Mouse (Mus musculus) neural tube, embryonic 12.5 days (tissue): ENCODE measurements around the gene 1810013L24Rik. TPM values are rescaled to one million over a fixed set of nuclear protein-coding genes. Genes with fewer than 3 reads are reported as not detected.

ENCODE experiments used
- ATAC-seq: fragments of 200-750 bp; cut with Nextera tagmentation; 2 replicates; pipeline ENCODE4 v1.8.0; 2017; ENCODE audit warnings: low read depth, mild to moderate bottlenecking, moderate TSS enrichment, moderate library complexity; ENCODE audit not compliant: low FRiP score
- H3K27ac ChIP-seq: fragments of 300-500 bp; sonication (generic); 2 replicates; pipeline ENCODE4 v1.5.1; 2016
- H3K27me3 ChIP-seq: fragments of 300-500 bp; sonication (generic); replicated peaks from 2 replicates; pipeline ENCODE4 v1.6.1; 2016; ENCODE audit warnings: mild to moderate bottlenecking
- H3K36me3 ChIP-seq: fragments of 300-500 bp; sonication (generic); 2 replicates; pipeline ENCODE4 v1.6.1; 2016; ENCODE audit warnings: mild to moderate bottlenecking
- H3K4me1 ChIP-seq: fragments of 300-500 bp; sonication (generic); 2 replicates; pipeline ENCODE4 v1.6.1; 2016
- H3K4me2 ChIP-seq: fragments of 300-500 bp; sonication (generic); replicated peaks from 2 replicates; pipeline ENCODE4 v1.6.1; 2016; ENCODE audit warnings: mild to moderate bottlenecking
- H3K4me3 ChIP-seq: fragments of 300-500 bp; sonication (generic); 2 replicates; pipeline ENCODE4 v1.5.1; 2016
- H3K9ac ChIP-seq: fragments of 300-500 bp; sonication (generic); 2 replicates; pipeline ENCODE4 v1.6.1; 2016; ENCODE audit warnings: mild to moderate bottlenecking
- H3K9me3 ChIP-seq: fragments of 300-500 bp; sonication (generic); 2 replicates; pipeline ENCODE4 v1.6.1; 2016; ENCODE audit warnings: mild to moderate bottlenecking
- WGBS: fragments of 180-500 bp; shearing (Covaris S2); methylation state at CpG from one replicate; pipeline ENCODE4 v1.1.7; 2016; 5-methylcytosine and 5-hydroxymethylcytosine counted together
- polyA plus RNA-seq: library from polyadenylated mRNA; unstranded; fragments of >200 nt; fragmentation: Nextera tagmentation; extraction: Ambion mirVana; gene quantifications from 2 replicates; pipeline ENCODE4 v1.2.1, GENCODE M21; 2016

Gene 1810013L24Rik
- polyA plus RNA-seq, 1 experiment from 2014 or later: 45.0 TPM

DNA sequence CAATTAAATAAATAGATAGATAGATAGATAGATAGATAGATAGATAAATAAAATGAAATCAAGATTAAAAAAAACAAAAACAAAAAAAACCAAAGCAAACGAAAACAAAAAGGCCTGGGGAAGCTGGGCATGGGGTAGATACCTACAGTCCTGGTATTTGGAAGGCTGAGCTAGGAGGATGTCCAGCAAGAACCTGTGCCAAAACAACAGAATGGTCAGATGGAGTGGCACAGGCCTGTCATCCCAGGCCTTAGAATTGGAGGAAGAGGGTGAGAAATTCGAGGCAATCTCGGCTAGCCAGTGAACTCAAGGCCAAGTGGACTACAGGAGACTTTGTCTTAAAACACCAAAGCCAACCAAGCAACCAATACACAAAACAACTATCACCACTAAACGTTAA lies 12.0 kb upstream of the 1810013L24Rik start:
- H3K4me3 ChIP-seq: no peak overlapping the region
- no peaks in the 10 kb centered on the region for H3K9me3 ChIP-seq
- no peaks in the 10 kb centered on the region for H3K36me3 ChIP-seq
- no peak overlapping the region for H3K27ac ChIP-seq
- 86% methylated on average over 4 of the region's 4 CpGs for WGBS
- no peaks in the 10 kb centered on the region for H3K27me3 ChIP-seq
- H3K4me2 ChIP-seq: no peak overlapping the region
- ATAC-seq: no peak
- no peaks in the 10 kb centered on the region for H3K4me1 ChIP-seq
- H3K9ac ChIP-seq: no peak overlapping the region

GRCm38 (mm10) chr16:8821429-8821828 lies 8.5 kb upstream of the 1810013L24Rik start:
- Histone ChIP-seq H3K4me3 (no peak overlapping the region), H3K4me1 (no peaks in the 10 kb centered on the region), H3K9me3 (no peaks in the 10 kb centered on the region), H3K4me2 (no peak overlapping the region), H3K9ac (no peak overlapping the region), H3K27me3 (no peaks in the 10 kb centered on the region), H3K36me3 (no peaks in the 10 kb centered on the region), H3K27ac (no peak overlapping the region)
- 93% methylated on average over 1 of the region's 1 CpGs for WGBS
- ATAC-seq: no peak

GRCm38 (mm10) chr16:8822586-8822985 lies 7.3 kb upstream of the 1810013L24Rik start:
- Histone ChIP-seq H3K4me1 (no peaks in the 10 kb centered on the region), H3K27ac (no peak overlapping the region), H3K4me2 (no peak overlapping the region), H3K9me3 (no peaks in the 10 kb centered on the region), H3K4me3 (no peak overlapping the region), H3K36me3 (no peaks in the 10 kb centered on the region), H3K9ac (no peak overlapping the region), H3K27me3 (no peaks in the 10 kb centered on the region)
- ATAC-seq: no peak
- WGBS: 85% methylated on average over 4 of the region's 4 CpGs

DNA sequence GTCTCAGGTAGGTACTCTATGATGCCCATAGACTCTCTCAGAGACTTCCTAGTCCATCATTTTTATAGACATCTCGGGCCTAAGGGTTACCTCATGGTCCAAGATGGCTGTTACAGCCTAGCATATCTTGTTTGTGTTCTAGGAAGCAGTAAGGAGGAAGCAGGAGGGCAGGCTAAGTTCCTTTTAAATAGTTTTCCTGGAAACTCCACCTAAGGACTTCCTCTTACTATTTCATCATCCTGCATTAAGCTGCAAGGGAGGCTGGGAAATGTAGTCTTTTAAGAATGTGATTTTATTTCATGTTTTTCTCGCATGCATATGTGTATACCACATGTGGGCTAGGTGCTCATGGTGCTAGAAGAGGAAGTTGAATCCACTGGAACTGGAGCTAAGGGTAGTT lies 6.2 kb upstream of the 1810013L24Rik start:
- no peaks in the 10 kb centered on the region for H3K9me3 ChIP-seq
- H3K27ac ChIP-seq: no peak overlapping the region
- H3K9ac ChIP-seq: no peak overlapping the region
- 78% methylated on average over 2 of the region's 2 CpGs for WGBS
- no peak overlapping the region for H3K4me3 ChIP-seq
- no peaks in the 10 kb centered on the region for H3K27me3 ChIP-seq
- no peak overlapping the region for H3K4me2 ChIP-seq
- no peak for ATAC-seq
- H3K4me1 ChIP-seq: no peaks in the 10 kb centered on the region
- no peaks in the 10 kb centered on the region for H3K36me3 ChIP-seq

- no peak overlapping the region for H3K4me3 ChIP-seq
- 94% methylated on average over 7 of the region's 7 CpGs for WGBS
- ATAC-seq: no peak
- H3K27me3 ChIP-seq: no peaks in the 10 kb centered on the region
- H3K4me2 ChIP-seq: no peak overlapping the region
- no peak overlapping the region for H3K9ac ChIP-seq
- peaks cover under 1% of the 10 kb centered on the region; the same call in 1 of the 2 replicates for H3K36me3 ChIP-seq
- H3K4me1 ChIP-seq: peaks cover 8% of the 10 kb centered on the region
- H3K27ac ChIP-seq: no peak overlapping the region
- H3K9me3 ChIP-seq: no peaks in the 10 kb centered on the region
These were observed 2.5 kb upstream of the 1810013L24Rik start for GRCm38 (mm10) chr16:8827366-8827765.

DNA sequence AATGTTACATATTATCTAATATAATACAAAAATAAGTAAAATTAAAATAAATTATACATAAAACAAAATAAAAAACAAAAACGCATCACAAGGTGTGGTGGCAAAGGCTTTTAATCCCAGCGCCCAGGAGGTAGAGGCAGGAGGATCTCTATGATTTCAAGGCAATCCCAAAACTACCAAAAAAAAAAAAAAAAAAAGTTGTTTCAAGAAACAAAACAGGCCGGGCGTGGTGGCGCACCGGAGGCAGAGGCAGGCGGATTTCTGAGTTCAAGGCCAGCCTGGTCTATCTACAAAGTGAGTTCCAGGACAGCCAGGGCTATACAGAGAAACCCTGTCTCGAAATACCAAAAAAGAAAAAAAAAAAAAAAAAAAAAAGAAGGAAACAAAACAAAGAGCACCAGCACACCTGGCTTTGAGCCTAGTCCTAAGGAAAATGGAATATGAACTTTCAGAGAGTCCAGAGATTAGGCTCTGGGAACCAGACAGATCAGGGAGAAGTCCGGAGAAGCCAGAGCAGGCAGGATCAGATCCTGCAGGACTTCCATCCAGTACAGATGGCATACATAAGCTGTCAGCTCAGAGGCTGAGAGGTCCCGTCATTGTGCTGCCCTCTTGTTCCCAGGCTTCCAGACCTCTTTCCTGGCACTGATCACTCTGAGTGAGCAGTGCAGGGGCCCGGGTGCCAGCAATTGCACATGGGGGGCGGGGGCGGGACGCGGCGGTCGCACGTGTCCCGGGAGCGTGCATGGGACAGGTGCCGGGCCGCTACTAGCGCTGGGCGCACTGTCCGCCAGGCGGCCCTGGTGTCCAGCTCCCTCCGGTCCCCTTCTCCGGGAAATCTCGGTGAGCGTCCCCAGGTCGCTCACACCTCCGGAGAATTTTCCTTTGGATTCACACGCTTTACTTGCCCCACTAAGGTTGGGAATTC lies 1.0 kb upstream of the 1810013L24Rik start:
- Histone ChIP-seq H3K27me3 (no peaks in the 10 kb centered on the region), H3K36me3 (peaks cover 14% of the 10 kb centered on the region; the same call in 1 of the 2 replicates), H3K9ac (peak overlapping the region; percentile 64), H3K4me1 (peaks cover 22% of the 10 kb centered on the region), H3K27ac (peak overlapping the region; percentile 48), H3K9me3 (no peaks in the 10 kb centered on the region), H3K4me2 (peak overlapping the region; percentile 95), H3K4me3 (peak overlapping the region; percentile 51)
- peak; percentile 64 for ATAC-seq
- 11% methylated on average over 33 of the region's 33 CpGs for WGBS

DNA sequence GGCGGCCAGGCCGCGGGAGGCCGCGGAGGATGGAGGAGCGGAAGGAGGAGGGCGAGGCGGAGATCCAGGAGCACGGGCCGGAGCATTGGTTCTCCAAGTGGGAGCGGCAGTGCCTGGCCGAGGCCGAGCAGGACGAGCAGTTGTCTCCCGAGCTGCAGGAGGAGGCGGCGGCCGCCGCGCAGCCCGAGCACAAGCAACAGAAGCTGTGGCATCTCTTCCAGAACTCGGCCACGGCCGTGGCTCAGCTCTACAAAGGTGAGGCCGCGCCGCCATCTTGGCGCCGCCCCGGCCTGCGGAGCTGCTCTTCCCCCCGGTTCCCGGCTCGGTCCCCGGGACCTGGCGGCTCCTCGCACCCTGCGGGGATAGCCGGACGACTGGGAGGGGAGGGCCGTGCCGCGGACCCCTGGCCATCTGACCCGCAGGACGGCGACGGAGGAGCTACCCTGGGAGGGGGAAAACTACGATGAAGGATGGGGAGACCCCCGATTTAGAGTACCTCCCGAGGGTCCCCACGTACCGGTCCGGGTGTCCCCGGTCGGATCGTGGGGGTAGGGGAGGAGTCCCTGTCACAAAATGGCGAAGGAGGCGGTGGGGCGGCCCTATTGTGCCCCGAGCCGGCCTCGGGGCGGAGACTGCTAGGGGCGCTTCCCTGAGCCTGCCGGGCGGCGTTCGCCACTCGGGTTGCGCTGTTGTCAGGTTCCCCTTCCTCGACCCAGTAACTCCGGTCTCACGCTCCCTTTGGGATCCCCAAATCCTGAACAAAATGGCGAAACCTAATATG lies 721 bp downstream of the 1810013L24Rik start:
- H3K4me2 ChIP-seq: peak overlapping the region; percentile 95
- peak overlapping the region; percentile 99 for H3K4me3 ChIP-seq
- peaks cover 24% of the 10 kb centered on the region for H3K4me1 ChIP-seq
- peak overlapping the region; percentile 91 for H3K27ac ChIP-seq
- under 1% methylated on average over 74 of the region's 74 CpGs for WGBS
- H3K27me3 ChIP-seq: no peaks in the 10 kb centered on the region
- H3K9me3 ChIP-seq: no peaks in the 10 kb centered on the region
- ATAC-seq: peak; percentile 18
- peak overlapping the region; percentile 100 for H3K9ac ChIP-seq
- H3K36me3 ChIP-seq: peaks cover 17% of the 10 kb centered on the region; the same call in 1 of the 2 replicates

GRCm38 (mm10) chr16:8831241-8831640 lies 1.3 kb downstream of the 1810013L24Rik start:
- no peaks in the 10 kb centered on the region for H3K9me3 ChIP-seq
- WGBS: 5% methylated on average over 12 of the region's 12 CpGs
- ATAC-seq: no peak

DNA sequence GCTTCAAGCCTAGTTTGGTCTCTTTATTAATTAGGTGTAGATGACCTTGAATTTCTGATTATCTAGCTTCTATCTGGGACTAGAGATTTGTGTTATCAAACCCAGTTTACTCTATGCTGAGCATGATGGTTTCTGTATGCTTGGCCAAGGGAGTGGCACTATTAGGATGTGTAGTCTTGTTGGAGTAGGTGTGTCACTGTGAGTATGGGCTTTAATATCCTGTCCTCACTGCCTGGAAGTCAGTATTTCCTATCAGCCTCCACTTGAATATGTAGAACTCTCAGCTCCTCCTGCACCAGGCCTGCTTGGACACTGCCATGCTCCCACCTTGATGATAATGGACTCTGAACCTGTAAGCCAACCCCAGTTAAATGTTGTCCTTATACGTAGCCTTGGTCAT lies 7.0 kb downstream of the 1810013L24Rik start:
- Histone ChIP-seq H3K4me2 (no peak overlapping the region), H3K36me3 (peaks cover 39% of the 10 kb centered on the region), H3K4me3 (no peak overlapping the region), H3K27ac (no peak overlapping the region), H3K4me1 (peaks cover 17% of the 10 kb centered on the region), H3K9me3 (no peaks in the 10 kb centered on the region), H3K27me3 (no peaks in the 10 kb centered on the region), H3K9ac (no peak overlapping the region)
- WGBS: 97% methylated on average over 1 of the region's 1 CpGs
- no peak for ATAC-seq

More at GRCm38 (mm10) chr16:8831241-8831640, 1.3 kb downstream of the 1810013L24Rik start:
- H3K27ac ChIP-seq: peak overlapping the region; percentile 91; the same call in 1 of the 2 replicates
- peaks cover 17% of the 10 kb centered on the region; the same call in 1 of the 2 replicates for H3K36me3 ChIP-seq
- no peaks in the 10 kb centered on the region for H3K27me3 ChIP-seq
- peak overlapping the region; percentile 99 for H3K4me3 ChIP-seq
- peaks cover 24% of the 10 kb centered on the region for H3K4me1 ChIP-seq
- H3K9ac ChIP-seq: peak overlapping the region; percentile 100
- peak overlapping the region; percentile 95 for H3K4me2 ChIP-seq

DNA sequence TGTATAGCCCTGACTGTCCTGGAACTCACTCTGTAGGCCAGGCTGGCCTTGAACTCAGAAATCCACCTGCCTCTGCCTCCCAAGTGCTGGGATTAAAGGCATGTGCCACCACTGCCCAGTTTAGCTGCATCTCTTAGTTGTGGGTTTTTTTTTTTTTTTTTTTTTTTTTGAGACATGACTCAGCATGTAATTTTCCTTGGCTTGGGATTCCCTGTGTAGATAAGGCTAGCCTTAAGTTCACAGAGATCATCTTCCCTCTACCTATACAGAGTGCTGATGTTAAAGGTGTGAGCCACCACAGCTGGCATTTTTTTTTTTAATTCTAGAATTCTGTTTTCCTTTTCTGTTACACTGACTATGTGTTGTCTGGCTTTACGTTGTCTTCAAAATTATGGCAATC lies 7.7 kb downstream of the 1810013L24Rik start:
- no peak for ATAC-seq
- peaks cover 38% of the 10 kb centered on the region for H3K36me3 ChIP-seq
- H3K9me3 ChIP-seq: no peaks in the 10 kb centered on the region
- no peak overlapping the region for H3K27ac ChIP-seq
- no peak overlapping the region for H3K4me2 ChIP-seq
- no peaks in the 10 kb centered on the region for H3K27me3 ChIP-seq
- H3K9ac ChIP-seq: no peak overlapping the region
- H3K4me1 ChIP-seq: peaks cover 13% of the 10 kb centered on the region
- 100% methylated on average over 1 of the region's 1 CpGs for whole genome bisulfite sequencing
- no peak overlapping the region for H3K4me3 ChIP-seq

- Histone ChIP-seq H3K9me3 (no peaks in the 10 kb centered on the region), H3K4me1 (peaks cover 1% of the 10 kb centered on the region; the same call in 1 of the 2 replicates), H3K4me2 (no peak overlapping the region), H3K9ac (no peak overlapping the region), H3K4me3 (no peak overlapping the region), H3K27ac (no peak overlapping the region), H3K27me3 (no peaks in the 10 kb centered on the region), H3K36me3 (peaks cover 40% of the 10 kb centered on the region)
- no peak for ATAC-seq
These were observed 9.0 kb downstream of the 1810013L24Rik start for GRCm38 (mm10) chr16:8838921-8839320.

- ATAC-seq: no peak
- H3K4me3 ChIP-seq: no peak overlapping the region
- no peaks in the 10 kb centered on the region for H3K27me3 ChIP-seq
- no peak overlapping the region for H3K9ac ChIP-seq
- no peak overlapping the region for H3K4me2 ChIP-seq
- H3K36me3 ChIP-seq: peaks cover 38% of the 10 kb centered on the region
- no peaks in the 10 kb centered on the region for H3K9me3 ChIP-seq
- WGBS: 90% methylated on average over 3 of the region's 3 CpGs
- H3K4me1 ChIP-seq: no peaks in the 10 kb centered on the region
- no peak overlapping the region for H3K27ac ChIP-seq
These were observed 10.7 kb downstream of the 1810013L24Rik start for GRCm38 (mm10) chr16:8840557-8840956.
